Mouse (Mus musculus) spleen, postnatal 14 days (tissue): ENCODE data around the gene Itk.

ENCODE experiments used
- DNase-seq, 2 experiments: peaks; one replicate each; pipeline ENCODE4 v3.0.0; 2021 to 2022; ENCODE audit warnings: low spot score in 2 of 2

Gene Itk

DNA sequence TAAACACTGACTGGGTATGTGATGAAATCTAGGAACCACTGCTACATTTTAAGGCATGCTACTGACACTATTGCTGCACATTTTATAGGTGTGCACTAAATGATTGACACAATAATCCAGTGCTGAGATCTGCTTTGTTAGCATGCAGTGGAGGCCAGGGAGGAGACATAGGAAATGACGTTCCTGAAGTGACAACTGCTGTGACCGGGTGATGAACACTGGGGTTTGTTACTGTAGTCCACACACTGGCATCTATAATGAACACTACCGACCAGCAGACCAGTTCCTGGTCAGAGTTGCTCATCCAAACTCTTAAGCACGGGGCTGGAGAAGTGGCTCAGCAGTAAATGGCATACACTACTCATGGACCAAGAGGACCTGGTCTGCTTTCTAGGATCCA lies 4.1 kb upstream of the Itk start:
- DNase-seq = no peak

DNA sequence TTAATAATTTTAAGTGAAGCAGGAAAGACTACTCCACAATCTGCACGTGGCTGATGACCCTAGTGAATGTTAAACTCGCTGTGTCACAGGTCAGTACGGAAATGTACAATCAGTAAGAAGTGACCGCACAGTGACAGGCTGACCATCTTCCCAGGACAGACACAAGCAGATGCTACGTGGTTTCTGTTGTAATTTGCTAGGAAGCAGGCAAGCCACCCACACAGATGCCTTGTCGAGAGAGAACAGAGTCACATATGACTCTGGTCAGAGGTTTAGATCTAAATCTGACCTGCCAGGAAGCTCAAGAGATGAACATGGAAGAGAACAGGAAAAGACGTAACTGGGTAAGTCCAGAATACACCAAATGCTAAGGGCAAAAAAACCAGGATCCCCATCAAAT lies 3.6 kb upstream of the Itk start:
- no peak for DNase-seq

DNA sequence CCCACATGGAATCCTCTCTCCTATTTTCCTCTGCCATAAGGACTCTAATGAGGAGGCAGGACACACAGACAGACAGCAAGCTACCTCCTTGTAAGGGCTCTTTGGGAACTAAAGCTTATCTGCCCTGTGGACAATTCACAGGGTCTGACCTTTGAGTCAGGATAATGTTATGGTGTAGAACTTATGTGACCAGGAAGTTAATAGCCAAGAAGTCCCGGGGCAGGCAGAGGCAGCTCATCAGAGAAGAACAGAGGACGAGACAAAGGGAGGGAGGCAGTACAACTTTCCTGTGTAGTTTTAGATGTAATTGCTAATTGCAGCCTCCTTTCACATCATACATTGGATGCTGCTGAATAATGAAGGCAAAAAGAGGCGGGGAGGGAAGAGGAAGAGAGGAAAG lies 1.3 kb upstream of the Itk start:
- no peak for DNase-seq

DNA sequence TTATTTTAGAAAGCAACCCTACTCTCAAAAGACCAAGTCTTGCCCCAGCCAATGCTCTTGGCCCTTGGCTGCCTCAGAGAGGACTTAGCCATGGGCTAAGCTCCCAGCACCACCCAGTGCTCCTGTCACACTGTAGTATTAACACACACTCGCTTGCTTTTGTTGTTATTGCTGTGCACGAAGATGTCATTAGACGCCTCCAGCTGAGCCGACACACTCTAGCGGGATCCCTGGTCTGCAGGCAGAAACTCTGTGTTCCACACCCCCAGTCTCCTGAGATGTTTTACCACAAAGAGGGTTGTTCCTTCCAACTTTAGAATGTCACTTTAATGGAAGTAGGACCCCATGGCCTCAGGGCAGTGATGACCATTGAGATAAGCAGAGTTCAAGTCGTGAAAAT lies 877 bp downstream of the Itk start:
- no peak for DNase-seq

DNA sequence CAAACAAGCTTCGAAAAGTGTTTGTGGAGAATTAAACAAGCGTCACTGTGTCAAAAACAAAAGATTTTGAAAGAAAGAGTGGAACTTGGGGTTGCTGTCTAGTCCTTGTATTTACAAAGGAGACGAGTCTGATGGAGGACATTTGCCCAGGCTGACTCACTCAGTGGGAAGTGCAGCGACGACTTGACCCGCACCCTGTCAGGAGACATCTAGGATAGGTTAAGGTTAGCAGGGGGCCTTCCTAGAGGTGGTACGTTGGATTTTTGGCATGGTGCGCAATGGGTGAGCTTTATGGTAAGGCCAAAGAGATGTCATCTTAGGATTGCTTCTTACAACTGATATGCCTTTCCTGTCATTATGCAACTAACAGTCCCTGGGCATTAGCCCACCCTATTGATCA lies 2.3 kb downstream of the Itk start:
- no peak for DNase-seq

DNA sequence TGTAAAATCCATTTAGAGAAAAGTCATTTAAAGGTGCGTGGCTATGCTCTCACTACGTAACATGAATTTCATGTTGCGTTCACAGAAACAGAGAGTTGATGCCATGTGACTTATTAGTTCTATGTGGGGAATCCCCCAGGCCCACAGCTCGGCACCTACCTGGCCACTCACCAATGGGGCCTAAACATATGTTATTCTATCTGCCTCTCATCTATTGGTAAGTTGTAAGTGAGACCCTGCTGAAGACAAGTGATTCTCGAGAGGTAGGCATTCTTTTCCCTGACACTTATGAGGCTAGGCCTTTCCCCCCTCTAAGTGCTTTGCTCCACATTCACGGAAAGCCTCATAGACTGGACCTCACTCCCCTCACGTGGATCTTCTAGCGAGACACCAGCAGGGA lies 2.8 kb downstream of the Itk start:
- no peak for DNase-seq

DNA sequence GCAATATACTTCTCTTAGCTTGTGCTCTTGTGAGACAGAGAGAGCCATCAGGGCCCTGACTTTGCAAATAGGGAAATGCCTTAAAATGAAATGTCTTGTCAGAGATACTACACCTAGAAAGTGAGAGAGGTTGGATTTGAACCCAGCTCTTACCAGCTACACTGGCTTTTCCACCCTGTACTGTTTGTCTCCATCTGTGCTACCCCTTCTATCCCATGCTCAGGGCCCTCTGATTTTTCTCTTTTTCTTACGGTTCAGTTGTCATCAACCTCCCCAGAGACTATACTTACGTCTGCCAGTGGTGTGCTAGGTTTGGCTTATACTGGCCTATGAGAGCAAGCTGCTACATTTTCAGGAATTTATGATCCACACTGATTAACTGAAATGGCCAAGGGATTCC lies 4.4 kb downstream of the Itk start:
- DNase-seq = no peak

DNA sequence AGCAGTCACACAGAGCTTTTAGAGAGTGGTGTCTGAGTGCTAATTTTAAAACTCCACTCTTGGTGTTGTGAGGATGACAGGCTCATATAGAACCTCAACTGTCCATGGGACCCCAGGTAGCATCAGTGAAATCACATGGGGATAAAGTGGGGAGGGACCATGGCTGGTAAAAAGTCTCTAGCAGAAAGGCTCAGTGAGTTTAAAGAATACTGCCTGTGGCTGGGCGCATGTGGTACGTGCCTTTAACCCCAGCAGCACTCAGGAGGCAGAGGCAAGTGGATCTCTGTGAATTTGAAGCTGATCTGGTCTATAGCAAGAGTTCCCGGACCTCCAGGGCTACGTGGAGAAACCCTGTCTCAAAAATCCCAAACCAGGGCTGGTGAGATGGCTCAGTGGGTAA lies 6.8 kb downstream of the Itk start:
- DNase-seq = no peak

- DNase-seq = no peak
Measured at GRCm38 (mm10) chr11:46380097-46380675, 9.1 kb downstream of the Itk start.

DNA sequence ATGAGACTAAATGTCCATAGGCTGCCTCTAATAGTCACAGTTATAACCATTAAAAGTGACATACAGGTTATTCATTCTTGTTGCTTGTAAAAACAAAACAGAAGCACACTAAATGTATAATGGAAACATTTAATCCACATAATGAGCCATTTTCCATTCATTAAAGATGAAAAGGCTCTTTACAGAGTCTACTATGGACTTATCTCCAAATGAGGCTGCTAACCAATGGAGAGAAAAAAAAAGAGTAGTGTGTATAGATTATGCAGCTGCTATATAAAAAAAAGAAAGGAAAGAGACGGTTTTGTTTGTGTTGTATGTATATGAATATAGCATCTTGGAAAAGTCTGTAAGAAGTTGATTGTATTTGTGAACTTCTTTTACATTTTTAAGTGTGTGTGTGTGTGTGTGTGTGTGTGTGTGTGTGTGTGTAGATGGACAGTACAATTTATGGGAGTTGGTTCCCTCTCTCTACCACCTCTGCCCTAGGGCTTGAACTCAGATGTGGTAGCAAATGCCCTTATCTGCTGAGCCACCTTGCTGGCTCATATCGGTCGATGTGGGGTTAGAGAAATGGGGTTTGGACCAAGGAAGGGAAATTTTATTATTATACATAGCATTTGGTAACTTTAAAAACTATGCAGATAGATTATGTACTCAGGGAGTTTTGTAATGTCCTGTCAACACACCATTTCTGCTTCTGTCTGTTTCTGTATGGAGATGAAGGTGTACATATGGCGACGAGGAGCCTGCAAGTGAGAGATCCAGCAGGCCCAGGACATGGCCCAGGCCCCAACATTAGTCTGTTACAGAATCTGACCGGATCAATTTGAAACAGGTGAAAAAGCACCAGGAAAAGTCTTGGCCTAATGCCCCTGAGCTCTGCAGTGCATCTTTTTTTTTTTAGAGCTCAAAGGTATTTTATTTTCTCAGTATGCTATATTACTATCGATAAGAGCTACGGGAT lies 11.2 kb downstream of the Itk start:
- DNase-seq = no peak

GRCm38 (mm10) chr11:46377316-46377715 lies 12.0 kb downstream of the Itk start:
- no peak for DNase-seq

GRCm38 (mm10) chr11:46375015-46375414 lies 14.3 kb downstream of the Itk start:
- no peak for DNase-seq

- no peak for DNase-seq
Measured at GRCm38 (mm10) chr11:46373071-46374030, 16.0 kb downstream of the Itk start.

GRCm38 (mm10) chr11:46372331-46372953 lies 16.9 kb downstream of the Itk start:
- no peak for DNase-seq

- DNase-seq = no peak
Measured at GRCm38 (mm10) chr11:46371250-46371649, 18.1 kb downstream of the Itk start.

DNA sequence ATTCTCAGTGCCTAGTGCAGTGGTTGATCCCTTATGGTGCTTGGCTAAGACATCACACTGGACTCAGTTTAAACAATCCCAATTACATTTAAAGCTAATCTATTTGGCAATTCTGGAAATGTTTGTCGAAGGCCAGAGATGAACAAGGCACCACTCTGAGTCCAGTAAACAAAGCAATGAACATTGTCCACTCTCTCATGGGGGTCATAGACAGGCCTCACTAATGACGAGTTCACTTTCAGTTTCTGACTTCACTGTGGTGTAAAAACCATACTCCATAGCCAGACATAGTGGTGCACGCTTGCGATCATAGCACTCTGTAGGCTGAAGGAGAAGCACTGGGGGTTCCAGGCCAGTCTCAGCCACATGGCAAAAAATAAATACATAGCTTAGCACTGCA lies 18.9 kb downstream of the Itk start:
- DNase-seq = no peak

- no peak for DNase-seq
Measured at GRCm38 (mm10) chr11:46366357-46366756, 23.0 kb downstream of the Itk start.

GRCm38 (mm10) chr11:46365744-46366143 lies 23.6 kb downstream of the Itk start:
- no peak for DNase-seq

GRCm38 (mm10) chr11:46363864-46364263 lies 25.5 kb downstream of the Itk start:
- no peak for DNase-seq

DNA sequence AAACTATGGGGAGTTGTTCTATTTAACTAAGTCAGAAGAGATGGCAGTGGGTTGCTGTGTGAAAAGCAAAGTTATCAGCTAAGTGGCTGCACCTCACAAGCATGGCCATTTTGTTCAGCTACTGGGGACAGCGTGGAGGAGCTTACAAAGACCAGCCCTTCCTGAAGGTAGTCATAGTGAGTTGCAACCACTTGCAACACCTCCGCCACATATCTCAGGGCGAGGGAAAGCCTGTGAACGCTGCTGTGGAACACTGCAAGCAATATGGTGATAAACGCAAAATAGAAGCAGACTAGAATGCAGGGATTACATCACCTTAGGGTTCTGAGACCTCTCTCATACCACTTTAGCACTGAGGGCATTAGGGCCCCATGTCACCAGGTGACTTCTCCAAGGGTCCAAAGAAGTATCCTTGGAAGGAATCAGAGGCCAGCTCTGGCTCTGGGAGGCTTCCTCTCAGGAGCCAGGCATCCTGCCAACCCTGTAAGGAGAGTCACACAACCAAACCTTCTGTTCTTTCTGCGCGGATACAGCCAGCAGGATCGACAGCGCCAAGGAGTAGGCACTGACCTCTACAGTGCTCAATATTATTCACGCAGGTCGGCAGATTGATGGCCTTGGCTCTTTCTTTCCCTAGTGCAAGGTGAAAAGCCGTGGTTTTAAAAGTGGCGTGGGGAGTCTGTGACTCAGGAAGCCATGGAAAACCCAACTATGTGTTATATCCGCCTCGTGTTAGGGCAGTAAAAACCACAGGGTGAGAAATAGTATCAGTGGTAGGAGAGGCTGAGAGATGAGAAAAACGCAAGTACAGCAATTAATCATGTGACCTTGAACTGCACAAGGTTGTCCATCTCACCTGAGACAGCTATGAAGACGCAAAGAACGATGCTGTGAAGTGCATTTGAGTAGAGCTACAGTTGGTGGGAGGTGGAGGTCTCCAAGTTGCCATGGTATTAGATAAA lies 27.0 kb downstream of the Itk start:
- no peak for DNase-seq
